Mouse (Mus musculus): ENCODE measurements around the gene Ostf1.

Ostf1 gene

DNA sequence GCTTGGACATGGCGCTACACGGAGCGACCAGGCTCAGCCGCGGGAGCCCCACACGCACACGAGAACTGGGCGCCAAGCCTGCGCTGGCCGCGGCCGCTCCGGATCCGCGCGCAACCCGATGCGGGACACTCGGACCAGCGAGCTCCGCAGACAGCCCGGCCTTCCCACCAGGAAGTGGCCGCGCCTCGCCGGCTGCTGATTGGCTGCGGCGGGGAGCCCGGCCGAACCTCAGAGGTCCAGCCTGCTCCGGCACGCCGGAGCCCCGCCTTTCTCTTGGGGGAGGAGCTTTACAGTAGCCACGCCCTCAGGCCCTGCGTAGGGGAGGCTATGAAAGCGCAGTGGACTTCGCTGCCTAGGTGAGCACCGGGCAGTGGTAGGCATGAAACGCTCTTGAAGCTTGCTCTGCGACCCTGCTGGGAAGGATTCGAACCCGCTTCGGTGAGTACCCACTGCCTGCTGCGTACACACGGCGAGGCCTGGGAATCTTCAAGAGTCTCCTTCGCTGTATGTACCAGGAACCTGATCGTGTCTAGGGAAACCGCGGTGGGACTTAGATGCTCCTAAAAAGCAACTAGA is at the start of gene Ostf1, which contains the start of gene Nmrk1:
Ostf1 (minus strand) TSS at position 180 of the 576 bp plus-strand sequence.
Nmrk1 (plus strand) TSS at position 307 of the 576 bp plus-strand sequence.
- DNase-seq (ENCODE audit: low read depth, low spot score) = peak; percentile 93

DNA sequence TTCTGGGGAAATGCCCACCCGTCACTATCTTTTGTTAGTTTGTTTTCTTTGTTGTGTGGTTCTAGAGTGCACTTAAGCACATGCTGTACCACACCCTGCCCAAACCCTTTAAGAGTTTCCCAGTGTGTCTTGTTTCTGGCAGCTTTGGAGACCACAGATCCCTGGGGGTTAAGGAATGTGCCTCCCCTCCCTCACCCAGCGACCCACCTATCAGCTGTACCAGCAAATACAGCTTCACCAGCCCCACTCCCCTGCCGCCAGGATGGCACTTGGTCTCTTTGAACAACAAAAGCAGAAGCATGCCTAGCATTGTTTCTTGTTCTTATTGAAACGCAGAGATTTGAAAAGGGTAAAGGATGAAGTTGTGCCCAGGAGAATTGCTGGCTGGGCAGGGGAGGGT is 41.5 kb upstream of the Ostf1 start:
- DNase-seq (ENCODE audit: low read depth, low spot score) = peak; percentile 95

- DNase-seq (ENCODE audit: low read depth, low spot score) = no peak
Measured at GRCm38 (mm10) chr19:18672498-18672897, 40.9 kb upstream of the Ostf1 start.

GRCm38 (mm10) chr19:18671056-18671741 is 39.6 kb upstream of the Ostf1 start:
- DNase-seq (ENCODE audit: low read depth, low spot score) = peak; percentile 62

GRCm38 (mm10) chr19:18670608-18671007 is 39.0 kb upstream of the Ostf1 start, which contains the start of gene Carnmt1:
Carnmt1 (plus strand) TSS chr19:18670764.
- peak; percentile 95 for DNase-seq (ENCODE audit: low read depth, low spot score)

GRCm38 (mm10) chr19:18669551-18669950 is 37.9 kb upstream of the Ostf1 start:
- DNase-seq (ENCODE audit: low read depth, low spot score) = no peak

- DNase-seq (ENCODE audit: low read depth, low spot score) = no peak
Measured at GRCm38 (mm10) chr19:18666966-18667365, 35.3 kb upstream of the Ostf1 start.

DNA sequence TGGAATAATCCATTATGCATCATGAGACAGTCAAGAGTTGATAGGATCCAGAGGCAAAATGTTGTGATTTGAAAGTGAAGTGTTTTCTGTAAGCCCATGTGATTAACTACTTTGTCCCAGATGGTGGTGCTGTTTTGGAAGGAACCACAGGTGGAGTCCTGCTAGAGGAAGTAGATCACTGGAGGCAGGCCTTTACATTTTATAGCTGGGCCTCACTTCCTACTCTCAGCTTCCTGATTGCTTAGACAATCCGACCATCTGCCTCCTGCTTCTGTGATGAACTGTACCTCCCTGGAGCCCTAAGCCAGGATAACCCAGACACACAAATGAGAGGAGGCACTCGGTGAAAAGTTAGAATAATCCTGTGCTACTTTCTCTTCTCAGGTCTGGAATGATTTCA is 32.3 kb upstream of the Ostf1 start:
- peak; percentile 72 for DNase-seq (ENCODE audit: low read depth, low spot score)

GRCm38 (mm10) chr19:18661683-18662082 is 30.1 kb upstream of the Ostf1 start:
- DNase-seq (ENCODE audit: low read depth, low spot score) = no peak

- no peak for DNase-seq (ENCODE audit: low read depth, low spot score)
Measured at GRCm38 (mm10) chr19:18660466-18660865, 28.8 kb upstream of the Ostf1 start.

GRCm38 (mm10) chr19:18659349-18659748 is 27.7 kb upstream of the Ostf1 start:
- DNase-seq (ENCODE audit: low read depth, low spot score) = no peak

DNA sequence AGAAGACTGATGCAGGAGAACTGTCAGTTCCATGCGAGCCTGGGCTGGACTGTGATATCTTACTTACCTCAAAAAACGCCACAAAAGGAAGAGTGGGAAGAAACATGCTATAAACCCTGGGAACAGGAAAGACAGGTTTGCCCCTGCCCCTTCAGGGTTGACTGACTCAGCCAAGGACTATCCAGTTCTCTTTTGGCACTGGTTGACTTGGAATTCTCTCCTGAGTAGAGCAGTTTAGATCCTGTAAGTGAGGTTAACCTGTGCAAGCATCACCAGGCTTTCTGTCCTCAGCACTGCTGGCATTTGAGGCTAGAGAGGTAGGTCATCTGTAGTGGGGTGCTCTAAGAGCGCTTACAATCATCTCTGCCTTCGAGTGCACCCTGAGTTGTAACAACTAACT is 26.9 kb upstream of the Ostf1 start:
- DNase-seq (ENCODE audit: low read depth, low spot score) = no peak

- peak; percentile 33 for DNase-seq (ENCODE audit: low read depth, low spot score)
Measured at GRCm38 (mm10) chr19:18655999-18656398, 24.4 kb upstream of the Ostf1 start.

DNA sequence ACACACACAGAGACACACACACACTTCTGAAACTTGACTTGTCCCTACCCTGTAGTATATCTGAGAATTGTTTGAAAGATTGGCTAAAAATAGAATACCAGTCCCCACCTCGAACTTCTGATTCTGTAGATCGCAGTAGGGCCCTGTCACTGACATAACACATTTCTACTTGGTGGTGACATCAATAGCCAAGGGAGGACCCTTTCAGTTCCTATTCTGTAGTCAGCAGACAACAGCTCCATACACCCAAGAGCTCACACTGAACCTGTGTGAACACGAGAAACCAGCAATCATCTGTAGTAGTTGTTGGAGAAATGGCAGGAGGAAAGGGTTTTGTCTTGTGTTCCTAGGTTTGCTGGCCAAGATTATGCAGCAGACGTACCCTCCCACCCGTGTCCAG is 23.4 kb upstream of the Ostf1 start:
- DNase-seq (ENCODE audit: low read depth, low spot score) = no peak

DNA sequence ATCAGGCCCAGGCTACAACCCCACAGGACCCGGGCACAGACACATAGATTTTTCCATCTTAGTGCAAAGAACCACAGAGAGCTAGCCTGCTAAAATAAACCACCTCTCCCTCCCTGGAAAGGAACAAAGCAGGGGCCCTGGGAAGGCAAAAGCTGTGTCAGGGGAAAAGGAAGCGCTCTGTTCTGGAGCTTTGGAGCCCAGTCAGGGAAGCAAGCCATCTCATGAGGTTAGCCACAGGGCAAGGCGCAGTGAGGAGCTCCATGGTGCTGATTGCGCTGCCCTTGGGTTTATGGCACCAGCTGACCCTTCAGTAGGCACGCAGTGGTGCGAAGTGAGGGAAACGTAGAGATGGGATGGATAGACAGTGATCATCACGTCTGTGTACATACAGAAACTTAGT is 22.7 kb upstream of the Ostf1 start:
- DNase-seq (ENCODE audit: low read depth, low spot score) = no peak

- no peak for DNase-seq (ENCODE audit: low read depth, low spot score)
Measured at GRCm38 (mm10) chr19:18653058-18653457, 21.4 kb upstream of the Ostf1 start.

DNA sequence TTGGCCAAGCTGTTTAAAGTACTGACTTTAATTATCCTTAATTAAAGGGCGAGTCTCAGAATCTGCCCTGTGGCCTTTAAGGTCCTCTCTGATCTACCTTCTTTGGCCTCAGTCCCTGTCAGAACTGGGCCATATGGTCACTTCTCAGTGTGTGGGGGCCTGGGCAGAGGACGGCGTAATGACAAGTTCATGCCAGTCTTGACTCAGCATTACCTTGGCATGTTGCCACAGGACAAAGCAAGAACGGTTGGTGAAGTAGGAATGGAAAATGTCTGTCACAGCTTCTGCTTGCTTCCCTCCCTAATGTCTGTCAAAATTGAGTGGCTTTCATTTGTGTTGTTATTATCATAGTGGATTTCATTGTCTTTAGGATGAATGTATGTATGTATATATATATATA is 21.0 kb upstream of the Ostf1 start:
- no peak for DNase-seq (ENCODE audit: low read depth, low spot score)

- no peak for DNase-seq (ENCODE audit: low read depth, low spot score)
Measured at GRCm38 (mm10) chr19:18650473-18650872, 18.9 kb upstream of the Ostf1 start.

DNA sequence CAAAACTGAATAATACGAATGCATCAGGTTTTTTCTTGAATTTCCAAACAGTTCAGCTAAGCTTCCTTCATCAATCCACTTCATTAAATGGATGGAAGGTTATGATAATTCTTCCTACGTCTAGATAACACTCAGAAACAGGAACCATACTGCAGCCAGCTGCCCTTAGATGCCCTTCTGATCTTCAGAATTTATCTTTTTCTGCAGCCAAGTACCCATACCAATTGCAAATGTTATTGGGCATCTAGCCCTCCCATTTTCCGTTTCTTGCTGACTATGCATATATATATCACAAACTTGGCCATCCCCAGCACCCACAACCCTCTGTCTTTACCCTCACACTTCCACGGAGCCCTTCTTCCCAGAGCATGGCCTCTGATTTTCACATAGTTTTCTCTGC is 18.3 kb upstream of the Ostf1 start:
- no peak for DNase-seq (ENCODE audit: low read depth, low spot score)

DNA sequence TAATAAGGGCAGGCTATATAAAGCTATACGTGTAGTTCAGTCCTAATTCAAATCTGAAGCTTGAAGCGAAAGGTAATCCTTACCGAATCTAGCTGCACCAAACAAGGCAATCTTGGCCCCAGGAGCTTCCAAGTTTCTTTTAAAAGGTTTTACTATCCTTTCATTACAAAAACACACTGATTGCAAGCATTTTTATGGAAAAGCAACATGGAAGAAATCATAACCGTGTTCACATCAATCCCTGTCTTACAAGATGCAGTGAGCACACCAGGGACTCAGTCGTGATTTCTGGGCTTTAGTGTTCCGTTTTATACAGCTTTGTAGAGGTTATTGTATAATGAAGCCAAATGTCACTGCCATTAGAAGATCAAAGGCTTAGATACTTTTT is 16.9 kb upstream of the Ostf1 start:
- no peak for DNase-seq (ENCODE audit: low read depth, low spot score)

- DNase-seq (ENCODE audit: low read depth, low spot score) = no peak
Measured at GRCm38 (mm10) chr19:18647775-18648557, 16.3 kb upstream of the Ostf1 start.

DNA sequence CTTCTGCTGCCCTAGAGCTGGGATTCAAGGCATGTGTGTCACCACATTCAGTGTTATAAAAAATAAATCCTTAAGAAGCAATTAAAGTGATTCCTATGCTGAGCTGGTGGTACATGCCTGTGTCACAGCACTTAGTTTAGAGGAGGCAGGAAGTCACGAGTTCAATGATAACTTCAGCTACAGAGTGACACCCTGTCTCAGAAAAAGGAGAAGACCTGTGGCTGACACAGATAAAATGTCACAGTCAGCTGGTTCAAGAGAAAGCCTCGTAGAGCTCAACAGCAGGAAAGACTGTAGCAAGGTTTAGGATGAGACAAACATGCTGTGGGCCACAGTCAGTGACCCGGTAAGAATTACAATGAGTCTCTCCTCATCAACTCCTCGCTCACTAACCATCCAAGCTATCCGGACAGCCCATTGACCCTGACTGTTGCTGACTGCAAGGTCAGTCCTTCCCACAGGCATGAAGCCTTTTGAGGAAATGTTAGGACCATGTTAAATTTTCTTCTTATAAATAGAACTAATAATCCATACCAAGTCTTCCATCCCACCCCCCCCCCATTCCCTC is 15.3 kb upstream of the Ostf1 start:
- DNase-seq (ENCODE audit: low read depth, low spot score) = no peak

All from R1 (cell line).